Mouse (Mus musculus): ENCODE data around the gene Prkar2a. TPM values are rescaled to one million over a fixed set of nuclear protein-coding genes. Genes with fewer than 3 reads are reported as not detected.
A peak's percentile ranks its signal among the peaks of the same experiment; 100 is the strongest.

Gene Prkar2a
- polyA plus RNA-seq, 1 experiment = 23.3 TPM

- peak; percentile 62 to 89 for DNase-seq (ENCODE audit: extremely low spot score in 1 of 2, low spot score in 1 of 2)
These were observed 2.7 kb downstream of the Prkar2a start for GRCm38 (mm10) chr9:108691846-108692225.

- peak; percentile 44 to 82 for DNase-seq (ENCODE audit: extremely low spot score in 1 of 2, low spot score in 1 of 2)
These were observed 3.3 kb downstream of the Prkar2a start for GRCm38 (mm10) chr9:108692226-108693041.

- no peak for DNase-seq (ENCODE audit: extremely low spot score in 1 of 2, low spot score in 1 of 2)
These were observed 4.8 kb downstream of the Prkar2a start for GRCm38 (mm10) chr9:108693946-108694345.

GRCm38 (mm10) chr9:108694533-108694932 is 5.4 kb downstream of the Prkar2a start:
- no peak for DNase-seq (ENCODE audit: extremely low spot score in 1 of 2, low spot score in 1 of 2)

- no peak for DNase-seq (ENCODE audit: extremely low spot score in 1 of 2, low spot score in 1 of 2)
These were observed 13.4 kb downstream of the Prkar2a start for GRCm38 (mm10) chr9:108702476-108702875.

GRCm38 (mm10) chr9:108703373-108704110 is 14.4 kb downstream of the Prkar2a start:
- no peak for DNase-seq (ENCODE audit: extremely low spot score in 1 of 2, low spot score in 1 of 2)

GRCm38 (mm10) chr9:108704591-108704990 is 15.5 kb downstream of the Prkar2a start:
- DNase-seq (ENCODE audit: extremely low spot score in 1 of 2, low spot score in 1 of 2) = no peak

GRCm38 (mm10) chr9:108707212-108707611 is 18.1 kb downstream of the Prkar2a start:
- DNase-seq (ENCODE audit: extremely low spot score in 1 of 2, low spot score in 1 of 2) = peak in 1 of 2 experiments; percentile 14

GRCm38 (mm10) chr9:108708833-108709232 is 19.7 kb downstream of the Prkar2a start:
- DNase-seq (ENCODE audit: extremely low spot score in 1 of 2, low spot score in 1 of 2) = peak in 1 of 2 experiments; percentile 23

GRCm38 (mm10) chr9:108710767-108711166 is 21.7 kb downstream of the Prkar2a start:
- DNase-seq (ENCODE audit: extremely low spot score in 1 of 2, low spot score in 1 of 2) = no peak

- DNase-seq (ENCODE audit: extremely low spot score in 1 of 2, low spot score in 1 of 2) = no peak
These were observed 27.1 kb downstream of the Prkar2a start for GRCm38 (mm10) chr9:108716199-108716598.

- DNase-seq (ENCODE audit: extremely low spot score in 1 of 2, low spot score in 1 of 2) = no peak
These were observed 34.6 kb downstream of the Prkar2a start for GRCm38 (mm10) chr9:108723751-108724150.

GRCm38 (mm10) chr9:108726116-108726515 is 37.0 kb downstream of the Prkar2a start:
- DNase-seq (ENCODE audit: extremely low spot score in 1 of 2, low spot score in 1 of 2) = peak in 1 of 2 experiments; percentile 53

GRCm38 (mm10) chr9:108729050-108729449 is 39.9 kb downstream of the Prkar2a start:
- DNase-seq (ENCODE audit: extremely low spot score in 1 of 2, low spot score in 1 of 2) = no peak

- no peak for DNase-seq (ENCODE audit: extremely low spot score in 1 of 2, low spot score in 1 of 2)
These were observed 43.3 kb downstream of the Prkar2a start for GRCm38 (mm10) chr9:108732462-108732861.

- DNase-seq (ENCODE audit: extremely low spot score in 1 of 2, low spot score in 1 of 2) = no peak
These were observed 45.5 kb downstream of the Prkar2a start for GRCm38 (mm10) chr9:108734626-108735025.

- DNase-seq (ENCODE audit: extremely low spot score in 1 of 2, low spot score in 1 of 2) = no peak
These were observed 50.1 kb downstream of the Prkar2a start for GRCm38 (mm10) chr9:108739239-108739638.

GRCm38 (mm10) chr9:108740062-108740461 is 50.9 kb downstream of the Prkar2a start:
- no peak for DNase-seq (ENCODE audit: extremely low spot score in 1 of 2, low spot score in 1 of 2)

GRCm38 (mm10) chr9:108742048-108742447 is 52.9 kb downstream of the Prkar2a start:
- no peak for DNase-seq (ENCODE audit: extremely low spot score in 1 of 2, low spot score in 1 of 2)

- DNase-seq (ENCODE audit: extremely low spot score in 1 of 2, low spot score in 1 of 2) = no peak
These were observed 57.9 kb downstream of the Prkar2a start for GRCm38 (mm10) chr9:108746876-108747499.

- DNase-seq (ENCODE audit: extremely low spot score in 1 of 2, low spot score in 1 of 2) = no peak
These were observed 58.6 kb downstream of the Prkar2a start for GRCm38 (mm10) chr9:108747694-108748093.
